Mouse (Mus musculus) kidney, adult 2 months (tissue): ENCODE data around the gene Slc9a3. TPM values are rescaled to one million over a fixed set of nuclear protein-coding genes. Genes with fewer than 3 reads are reported as not detected.

Source experiments
- DNase-seq: peaks from one replicate; pipeline ENCODE4 v3.0.0; 2021
- H3K27ac ChIP-seq: fragments of 200-500 bp; 2 replicates; pipeline ENCODE4 v1.5.1; 2012; ENCODE audit warnings: low read depth, low read length, control low read depth, inconsistent platforms; ENCODE audit not compliant: insufficient read depth
- H3K27me3 ChIP-seq: fragments of 200-500 bp; replicated peaks from 2 replicates; pipeline ENCODE4 v1.6.1; 2012; ENCODE audit warnings: mild to moderate bottlenecking, moderate library complexity, low read length, inconsistent platforms; ENCODE audit not compliant: control insufficient read depth, insufficient read depth
- H3K36me3 ChIP-seq: fragments of 200-500 bp; 2 replicates; pipeline ENCODE4 v1.6.1; 2012; ENCODE audit warnings: mild to moderate bottlenecking, moderate library complexity, low read length, inconsistent platforms; ENCODE audit not compliant: control insufficient read depth, insufficient read depth
- H3K4me1 ChIP-seq: fragments of 200-500 bp; 2 replicates; pipeline ENCODE4 v1.6.1; 2011; ENCODE audit warnings: low read length; ENCODE audit not compliant: control insufficient read depth, insufficient read depth
- H3K4me3 ChIP-seq: fragments of 200-500 bp; 2 replicates; pipeline ENCODE4 v1.5.1; 2011; ENCODE audit warnings: mild to moderate bottlenecking, low read depth, low read length, control low read depth; ENCODE audit not compliant: insufficient read depth
- CTCF ChIP-seq: fragments of 200-500 bp; conservative IDR thresholded peaks from 2 replicates; pipeline ENCODE4 v1.5.1; 2011; ENCODE audit warnings: low read depth, mild to moderate bottlenecking, control low read depth, low read length, moderate library complexity, mixed read lengths; ENCODE audit not compliant: insufficient read depth, insufficient read length
- POLR2A ChIP-seq: fragments of 200-500 bp; IDR thresholded peaks from one replicate; pipeline ENCODE4 v1.6.1; 2011; ENCODE audit warnings: low read depth, low read length, control low read depth
- WGBS: fragments of 180-500 bp; shearing (Covaris S2); methylation state at CpG from one replicate; pipeline ENCODE4 v1.1.7; 2018; 5-methylcytosine and 5-hydroxymethylcytosine counted together
- polyA plus RNA-seq: library from polyadenylated mRNA; depleted of rRNA; stranded (reverse); fragments of >200 nt; gene quantifications from 2 replicates; pipeline ENCODE4 v1.2.3, GENCODE M21; 2012

Gene Slc9a3
- polyA plus RNA-seq, 1 experiment, result 76.3 TPM

GRCm38 (mm10) chr13:74144120-74144884 lies 23.0 kb downstream of the Slc9a3 start:
- Histone ChIP-seq H3K36me3 (no peaks in the 10 kb centered on the region; the same call in 1 of the 2 replicates), H3K27ac (peak overlapping the region; percentile 98), H3K4me1 (peaks cover 53% of the 10 kb centered on the region), H3K27me3 (no peaks in the 10 kb centered on the region), H3K4me3 (no peak overlapping the region)
- TF ChIP-seq POLR2A (no peak), CTCF (no peak)
- 27% methylated on average over 7 of the region's 7 CpGs for WGBS
- DNase-seq, result peak; percentile 92

- 50% methylated on average over 3 of the region's 3 CpGs for WGBS
- peaks cover 39% of the 10 kb centered on the region for H3K4me1 ChIP-seq
- no peak overlapping the region for H3K4me3 ChIP-seq
- TF ChIP-seq CTCF (no peak), POLR2A (no peak)
- DNase-seq, result no peak
- no peaks in the 10 kb centered on the region; the same call in 1 of the 2 replicates for H3K36me3 ChIP-seq
- H3K27ac ChIP-seq, result peak overlapping the region; percentile 29
- no peaks in the 10 kb centered on the region for H3K27me3 ChIP-seq
These were observed 24.8 kb downstream of the Slc9a3 start for GRCm38 (mm10) chr13:74145983-74146622.

- TF ChIP-seq POLR2A (no peak), CTCF (no peak)
- WGBS, result 73% methylated on average over 2 of the region's 2 CpGs
- H3K4me3 ChIP-seq, result no peak overlapping the region
- H3K4me1 ChIP-seq, result peaks cover 39% of the 10 kb centered on the region
- no peaks in the 10 kb centered on the region for H3K27me3 ChIP-seq
- no peak for DNase-seq
- H3K27ac ChIP-seq, result no peak overlapping the region
- no peaks in the 10 kb centered on the region; the same call in 1 of the 2 replicates for H3K36me3 ChIP-seq
These were observed 26.1 kb downstream of the Slc9a3 start for GRCm38 (mm10) chr13:74147327-74147726.

- Histone ChIP-seq H3K36me3 (peaks cover 2% of the 10 kb centered on the region; the same call in 1 of the 2 replicates), H3K4me3 (peak overlapping the region; percentile 49), H3K27me3 (no peaks in the 10 kb centered on the region), H3K27ac (no peak overlapping the region), H3K4me1 (no peaks in the 10 kb centered on the region)
- 22% methylated on average over 19 of the region's 19 CpGs for WGBS
- no peak for DNase-seq
- TF ChIP-seq CTCF, result no peak
- no peak for TF ChIP-seq POLR2A
These were observed 45.2 kb downstream of the Slc9a3 start for GRCm38 (mm10) chr13:74166348-74167056.

GRCm38 (mm10) chr13:74167057-74167413 lies 45.8 kb downstream of the Slc9a3 start:
- H3K36me3 ChIP-seq, result peaks cover 2% of the 10 kb centered on the region; the same call in 1 of the 2 replicates
- WGBS, result 41% methylated on average over 9 of the region's 9 CpGs
- DNase-seq, result no peak
- peak overlapping the region; percentile 49 for H3K4me3 ChIP-seq
- no peaks in the 10 kb centered on the region for H3K27me3 ChIP-seq
- no peak overlapping the region for H3K27ac ChIP-seq
- no peak for TF ChIP-seq CTCF
- no peak for TF ChIP-seq POLR2A
- H3K4me1 ChIP-seq, result no peaks in the 10 kb centered on the region

GRCm38 (mm10) chr13:74167492-74167891 lies 46.2 kb downstream of the Slc9a3 start:
- Histone ChIP-seq H3K36me3 (peaks cover 2% of the 10 kb centered on the region; the same call in 1 of the 2 replicates), H3K4me3 (no peak overlapping the region), H3K27ac (no peak overlapping the region), H3K27me3 (no peaks in the 10 kb centered on the region), H3K4me1 (no peaks in the 10 kb centered on the region)
- 72% methylated on average over 2 of the region's 2 CpGs for whole genome bisulfite sequencing
- TF ChIP-seq CTCF (no peak), POLR2A (no peak)
- no peak for DNase-seq
